Mouse (Mus musculus) bone marrow, adult 2 months (tissue): ENCODE data around the gene Tgfbr2. TPM values are rescaled to one million over a fixed set of nuclear protein-coding genes. Genes with fewer than 3 reads are reported as not detected.

Experiments
- H3K27ac ChIP-seq: fragments of 200-500 bp; 2 replicates; pipeline ENCODE4 v1.5.1; 2012; ENCODE audit warnings: low read depth, mild to moderate bottlenecking, control low read depth, inconsistent platforms, low read length; ENCODE audit not compliant: control insufficient read depth, poor library complexity, insufficient read depth
- H3K4me1 ChIP-seq: fragments of 200-500 bp; 2 replicates; pipeline ENCODE4 v1.6.1; 2011; ENCODE audit warnings: low read length; ENCODE audit not compliant: control insufficient read depth, insufficient read depth
- H3K4me3 ChIP-seq: fragments of 200-500 bp; replicated peaks from 2 replicates; pipeline ENCODE3; 2011; ENCODE audit warnings: mild to moderate bottlenecking, low read depth, low read length, control low read depth; ENCODE audit not compliant: control insufficient read depth
- CTCF ChIP-seq: fragments of 200-500 bp; IDR thresholded peaks from 2 replicates; pipeline ENCODE4 v1.5.1; 2011; ENCODE audit warnings: low read length, control low read depth; ENCODE audit not compliant: control insufficient read depth, insufficient read depth
- POLR2A ChIP-seq: fragments of 200-500 bp; IDR thresholded peaks from 2 replicates; pipeline ENCODE4 v1.6.1; 2011; ENCODE audit warnings: low read depth, mild to moderate bottlenecking, control low read depth, low read length, borderline replicate concordance; ENCODE audit not compliant: control insufficient read depth
- whole genome bisulfite sequencing: fragments of 180-500 bp; shearing (Covaris S2); methylation state at CpG from one replicate; pipeline ENCODE4 v1.1.7; 2018; 5-methylcytosine and 5-hydroxymethylcytosine counted together
- polyA plus RNA-seq: library from polyadenylated mRNA; stranded (reverse); fragments of >200 nt; gene quantifications from 2 replicates; pipeline ENCODE4 v1.2.4, GENCODE M21; 2011; ENCODE audit warnings: low replicate concordance; ENCODE audit not compliant: missing spikeins, insufficient read depth, insufficient read length

Tgfbr2 gene
- polyA plus RNA-seq, 1 experiment = 4.7 TPM

DNA sequence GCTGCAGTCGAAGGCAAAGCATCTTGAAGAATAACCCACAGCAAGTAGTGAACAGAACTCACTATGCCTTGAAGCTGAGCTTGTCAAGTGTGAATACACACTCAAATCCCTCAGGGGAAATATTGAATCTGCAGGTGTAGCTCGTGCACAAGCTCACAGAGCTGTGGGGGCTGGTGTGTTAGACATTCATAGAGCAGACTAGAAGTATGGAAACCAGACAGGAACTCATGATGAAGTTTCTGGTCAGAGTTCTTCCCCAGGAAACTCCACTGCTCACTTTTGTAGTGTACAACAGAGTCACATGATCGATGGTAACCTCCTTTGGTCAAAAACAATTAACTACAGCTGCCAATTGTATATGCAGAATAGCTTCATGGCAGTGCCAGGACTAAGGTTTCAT lies 37.5 kb downstream of the Tgfbr2 start:
- H3K4me1 ChIP-seq = peaks cover 10% of the 10 kb centered on the region
- 30% methylated on average over 3 of the region's 3 CpGs for WGBS
- H3K4me3 ChIP-seq = no peak overlapping the region
- H3K27ac ChIP-seq = no peak overlapping the region
- TF ChIP-seq CTCF (no peak), POLR2A (no peak)

DNA sequence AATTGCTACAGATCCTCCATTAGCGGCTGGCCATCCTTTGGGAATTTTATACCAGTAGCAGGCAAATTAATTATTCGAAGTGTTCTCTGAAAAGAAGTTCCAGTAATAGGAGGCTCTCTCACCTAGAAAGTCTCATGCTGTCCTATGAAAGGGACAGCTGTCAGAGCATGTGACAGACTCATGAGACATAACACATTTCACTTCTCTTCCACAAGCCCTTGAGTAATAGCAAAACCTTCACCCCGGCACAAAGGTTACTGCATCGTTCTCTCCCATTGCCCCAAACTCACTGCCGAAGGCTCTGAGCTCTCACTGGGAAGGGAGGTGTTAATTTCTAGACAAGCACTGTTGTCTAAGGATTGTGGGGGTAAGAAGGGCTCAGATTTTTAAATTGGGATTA lies 38.3 kb downstream of the Tgfbr2 start:
- 50% methylated on average over 5 of the region's 5 CpGs for WGBS
- H3K27ac ChIP-seq = peak overlapping the region; percentile 29; the same call in 1 of the 2 replicates

DNA sequence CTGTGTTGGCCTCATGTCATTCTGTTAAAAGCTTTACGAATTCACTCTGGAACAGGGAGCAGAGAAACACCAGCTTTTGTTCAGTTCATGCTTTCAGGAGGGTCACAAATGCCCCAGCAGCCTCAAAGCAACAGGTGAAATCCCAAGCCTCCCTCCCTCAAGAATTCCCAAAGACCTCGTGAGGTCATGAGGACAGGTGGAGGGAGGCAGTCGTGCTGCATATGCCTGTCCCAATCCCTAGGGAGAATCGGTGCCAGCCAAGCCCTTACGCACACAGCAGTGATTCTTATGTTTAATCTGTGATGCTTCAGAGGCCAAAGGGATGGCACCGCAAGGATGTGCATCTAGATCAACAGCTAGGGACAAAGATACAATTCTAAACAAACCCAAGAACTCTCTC lies 39.0 kb downstream of the Tgfbr2 start:
- Histone ChIP-seq H3K27ac (no peak overlapping the region; the same call in 1 of the 2 replicates), H3K4me3 (no peak overlapping the region), H3K4me1 (peaks cover 12% of the 10 kb centered on the region)
- no peak for TF ChIP-seq CTCF
- TF ChIP-seq POLR2A = no peak
- WGBS = 83% methylated on average over 6 of the region's 6 CpGs

More for the DNA sequence above, 38.3 kb downstream of the Tgfbr2 start:
- no peak overlapping the region for H3K4me3 ChIP-seq
- TF ChIP-seq POLR2A (no peak), CTCF (no peak)
- H3K4me1 ChIP-seq = peaks cover 12% of the 10 kb centered on the region

DNA sequence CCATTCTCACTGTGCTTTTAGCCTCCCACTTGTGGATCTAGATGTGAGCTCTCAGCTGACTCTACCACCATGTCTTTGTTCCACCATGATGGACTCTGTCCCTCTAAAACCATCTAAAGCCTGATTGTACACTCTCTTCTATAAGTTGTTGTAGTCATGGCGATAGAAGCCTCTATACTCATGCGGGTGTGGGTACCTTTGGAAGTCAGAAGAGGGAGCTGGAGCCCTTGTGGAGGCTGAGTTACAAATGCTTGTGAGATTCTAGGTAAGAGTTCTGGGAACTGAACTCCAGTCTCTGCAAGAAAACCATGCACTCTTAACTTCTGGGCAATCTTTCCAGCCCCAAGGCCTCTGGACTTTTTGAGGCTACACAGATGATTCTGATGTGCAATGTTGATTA lies 40.7 kb downstream of the Tgfbr2 start:
- no peak overlapping the region for H3K27ac ChIP-seq
- TF ChIP-seq POLR2A (no peak), CTCF (no peak)
- no peak overlapping the region for H3K4me3 ChIP-seq
- 76% methylated on average over 2 of the region's 2 CpGs for WGBS
- H3K4me1 ChIP-seq = peaks cover 12% of the 10 kb centered on the region

DNA sequence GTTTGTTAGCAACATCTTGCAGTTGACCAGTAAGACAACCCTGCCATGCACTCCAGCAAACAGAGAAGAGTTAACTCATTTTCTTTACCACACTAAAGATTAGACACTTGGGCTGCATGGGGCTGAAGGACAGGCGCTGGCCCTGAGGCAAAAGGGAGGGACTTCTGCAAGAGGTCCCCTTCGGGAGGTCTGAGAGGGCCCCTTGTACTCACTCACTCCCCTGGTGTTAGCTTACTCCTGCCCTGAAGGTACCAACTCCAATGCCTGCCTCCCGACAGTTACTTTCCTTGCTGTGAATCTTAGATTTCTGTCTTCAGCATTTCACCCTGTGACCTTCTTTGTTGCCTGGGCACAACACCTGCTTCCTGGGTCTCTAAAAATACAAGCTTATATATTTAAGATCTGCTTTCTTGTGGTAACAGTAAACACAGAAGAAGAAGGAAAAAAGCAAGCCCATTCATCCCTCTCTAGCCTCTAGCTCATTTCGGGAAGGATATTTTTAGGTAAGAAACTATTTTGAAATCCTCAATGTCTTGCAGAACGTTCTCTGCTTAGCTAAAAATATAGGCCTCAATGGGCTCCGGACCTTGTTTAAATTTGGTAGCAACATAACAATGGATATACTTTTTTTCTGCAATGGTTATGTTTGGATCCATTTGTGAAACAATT lies 41.7 kb downstream of the Tgfbr2 start:
- TF ChIP-seq POLR2A (no peak), CTCF (no peak)
- Histone ChIP-seq H3K27ac (peak overlapping the region; percentile 35), H3K4me3 (no peak overlapping the region), H3K4me1 (peaks cover 11% of the 10 kb centered on the region)
- 20% methylated on average over 6 of the region's 6 CpGs for WGBS

DNA sequence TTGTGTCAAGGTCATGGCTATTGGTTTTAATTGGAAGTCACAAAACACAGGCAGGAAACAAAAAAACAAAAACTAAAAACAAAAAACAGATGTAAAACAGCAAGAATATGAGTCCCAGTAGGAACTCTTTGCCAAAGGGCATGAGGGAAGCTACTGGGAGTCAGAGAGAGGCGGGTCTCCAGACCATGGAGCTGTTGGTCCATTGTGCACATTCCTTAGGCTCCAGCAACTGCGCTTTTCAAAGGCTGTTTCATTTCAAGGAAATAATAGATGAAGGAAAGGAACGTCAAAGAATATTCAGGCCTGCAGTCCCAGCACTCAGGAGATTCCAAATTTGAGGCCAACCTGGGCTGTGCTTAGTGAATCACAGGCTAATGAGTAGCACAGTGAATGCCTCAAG lies 46.3 kb downstream of the Tgfbr2 start:
- H3K4me1 ChIP-seq = peaks cover 5% of the 10 kb centered on the region; the same call in 1 of the 2 replicates
- H3K4me3 ChIP-seq = no peak overlapping the region
- 81% methylated on average over 3 of the region's 3 CpGs for WGBS
- TF ChIP-seq POLR2A = no peak
- TF ChIP-seq CTCF = no peak
- H3K27ac ChIP-seq = no peak overlapping the region

DNA sequence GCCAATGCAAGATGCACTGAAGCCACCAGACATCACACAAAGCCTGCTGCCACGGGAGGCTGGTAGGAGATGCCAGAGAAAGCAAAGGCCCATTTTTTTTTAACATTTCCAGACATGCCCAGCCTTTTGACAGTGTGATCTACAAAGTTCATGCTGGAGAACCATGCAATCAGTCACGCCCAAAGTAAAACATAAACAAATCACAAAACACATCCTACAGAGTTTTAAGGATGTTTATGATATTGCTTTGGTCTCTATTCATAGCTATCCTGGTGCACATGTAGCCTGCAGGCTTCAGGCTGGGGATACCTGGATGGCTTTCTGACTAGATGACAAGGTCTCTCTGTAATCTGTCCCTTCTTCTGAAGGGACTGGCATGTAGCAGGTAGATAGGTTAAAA lies 46.8 kb downstream of the Tgfbr2 start:
- Histone ChIP-seq H3K4me1 (peaks cover 5% of the 10 kb centered on the region; the same call in 1 of the 2 replicates), H3K27ac (no peak overlapping the region), H3K4me3 (no peak overlapping the region)
- TF ChIP-seq POLR2A (no peak), CTCF (no peak)
- 73% methylated on average over 2 of the region's 2 CpGs for WGBS

DNA sequence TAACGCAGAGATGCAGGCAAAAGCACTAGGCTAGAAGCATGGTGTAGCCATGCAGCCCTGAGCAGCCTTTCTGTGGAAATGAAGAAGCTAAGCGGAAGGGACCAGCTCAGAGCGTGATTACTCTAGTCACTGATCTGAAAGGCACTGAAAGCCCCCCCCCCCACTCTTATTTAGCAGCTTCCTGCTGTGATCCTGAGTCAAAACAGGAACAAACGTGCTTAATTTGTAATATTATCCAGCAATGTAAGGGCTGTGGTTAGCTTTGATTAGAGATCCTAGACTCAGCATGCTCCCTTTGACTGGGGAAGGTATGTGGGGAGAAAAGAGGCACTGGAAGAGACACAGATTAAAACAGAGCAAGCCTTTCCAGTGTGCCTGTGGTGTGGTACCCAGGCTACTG lies 48.7 kb downstream of the Tgfbr2 start:
- WGBS = 67% methylated on average over 4 of the region's 4 CpGs
- Histone ChIP-seq H3K4me3 (no peak overlapping the region), H3K27ac (no peak overlapping the region), H3K4me1 (peaks cover 7% of the 10 kb centered on the region)
- TF ChIP-seq POLR2A (no peak), CTCF (no peak)
